Mouse (Mus musculus): ENCODE results near the gene Tmx4.

- no peak for TF ChIP-seq POLR2A (IDR thresholded peaks at IDR 0.05; ENCODE audit: borderline replicate concordance, low read depth, low read length)
- no peak for TF ChIP-seq CTCF (IDR thresholded peaks at IDR 0.05; ENCODE audit: low read depth, low read length)
Observed at GRCm38 (mm10) chr2:134675465-134675864, 31.5 kb upstream of the Tmx4 start.
